Mouse (Mus musculus) ES-E14 (cell line): ENCODE data around the gene Zdhhc3.

Experiments used
- CHD2 ChIP-seq: IDR thresholded peaks from 2 replicates; pipeline ENCODE4 v1.6.1; 2014; ENCODE audit warnings: mild to moderate bottlenecking, low read depth, low read length, inconsistent platforms
- HCFC1 ChIP-seq: IDR thresholded peaks from 2 replicates; pipeline ENCODE4 v1.6.1; 2012; ENCODE audit warnings: low read length, inconsistent platforms, borderline replicate concordance; ENCODE audit not compliant: insufficient read depth
- MAFK ChIP-seq: IDR thresholded peaks from 2 replicates; pipeline ENCODE4 v1.6.1; 2014; ENCODE audit warnings: mild to moderate bottlenecking, low read depth, low read length, inconsistent platforms; ENCODE audit not compliant: insufficient read depth
- ZC3H11A ChIP-seq: IDR thresholded peaks from 2 replicates; pipeline ENCODE4 v1.6.1; 2012; ENCODE audit warnings: low read depth, mild to moderate bottlenecking, inconsistent platforms, low read length, borderline replicate concordance

- no peak for TF ChIP-seq CHD2
- TF ChIP-seq MAFK, result no peak
- TF ChIP-seq HCFC1, result no peak
- no peak for TF ChIP-seq ZC3H11A
Measured at GRCm38 (mm10) chr9:123161792-123162191, 48.8 kb upstream of the Zdhhc3 start.
